Mouse (Mus musculus) kidney, embryonic 15.5 days (tissue): ENCODE measurements at regions not wholly inside any gene's neighbourhood (a gene's known extent, or its start where the extent isn't known, plus 50 kb on each side); places are given as distances from the start of the nearest gene placed in this dataset.

Experiments used
- ATAC-seq: fragments of 200-750 bp; cut with Nextera tagmentation; replicated peaks from 2 replicates; pipeline ENCODE4 v1.8.0; 2017; ENCODE audit warnings: moderate TSS enrichment; ENCODE audit not compliant: low FRiP score
- H3K27ac ChIP-seq: fragments of 300-500 bp; sonication (generic); 2 replicates; pipeline ENCODE4 v1.5.1; 2015; ENCODE audit warnings: mild to moderate bottlenecking, inconsistent platforms
- H3K27me3 ChIP-seq: fragments of 300-500 bp; sonication (generic); 2 replicates; pipeline ENCODE4 v1.6.1; 2015; ENCODE audit warnings: inconsistent platforms
- H3K36me3 ChIP-seq: fragments of 300-500 bp; sonication (generic); 2 replicates; pipeline ENCODE4 v1.6.1; 2015; ENCODE audit warnings: inconsistent platforms
- H3K4me1 ChIP-seq: fragments of 300-500 bp; sonication (generic); 2 replicates; pipeline ENCODE4 v1.6.1; 2015; ENCODE audit warnings: inconsistent platforms
- H3K4me2 ChIP-seq: fragments of 300-500 bp; sonication (generic); 2 replicates; pipeline ENCODE4 v1.6.1; 2015; ENCODE audit warnings: moderate library complexity, mild to moderate bottlenecking, inconsistent platforms
- H3K4me3 ChIP-seq: fragments of 300-500 bp; sonication (generic); replicated peaks from 2 replicates; pipeline ENCODE4 v1.5.1; 2015; ENCODE audit warnings: mild to moderate bottlenecking, inconsistent platforms
- H3K9ac ChIP-seq: fragments of 300-500 bp; sonication (generic); 2 replicates; pipeline ENCODE4 v1.6.1; 2015; ENCODE audit warnings: mild to moderate bottlenecking, inconsistent platforms
- H3K9me3 ChIP-seq: fragments of 300-500 bp; sonication (generic); replicated peaks from 2 replicates; pipeline ENCODE4 v1.6.1; 2016; ENCODE audit warnings: inconsistent platforms
- WGBS: fragments of 180-500 bp; shearing (Covaris S2); methylation state at CpG from one replicate; pipeline ENCODE4 v1.1.7; 2015; ENCODE audit warnings: mixed read lengths; 5-methylcytosine and 5-hydroxymethylcytosine counted together

DNA sequence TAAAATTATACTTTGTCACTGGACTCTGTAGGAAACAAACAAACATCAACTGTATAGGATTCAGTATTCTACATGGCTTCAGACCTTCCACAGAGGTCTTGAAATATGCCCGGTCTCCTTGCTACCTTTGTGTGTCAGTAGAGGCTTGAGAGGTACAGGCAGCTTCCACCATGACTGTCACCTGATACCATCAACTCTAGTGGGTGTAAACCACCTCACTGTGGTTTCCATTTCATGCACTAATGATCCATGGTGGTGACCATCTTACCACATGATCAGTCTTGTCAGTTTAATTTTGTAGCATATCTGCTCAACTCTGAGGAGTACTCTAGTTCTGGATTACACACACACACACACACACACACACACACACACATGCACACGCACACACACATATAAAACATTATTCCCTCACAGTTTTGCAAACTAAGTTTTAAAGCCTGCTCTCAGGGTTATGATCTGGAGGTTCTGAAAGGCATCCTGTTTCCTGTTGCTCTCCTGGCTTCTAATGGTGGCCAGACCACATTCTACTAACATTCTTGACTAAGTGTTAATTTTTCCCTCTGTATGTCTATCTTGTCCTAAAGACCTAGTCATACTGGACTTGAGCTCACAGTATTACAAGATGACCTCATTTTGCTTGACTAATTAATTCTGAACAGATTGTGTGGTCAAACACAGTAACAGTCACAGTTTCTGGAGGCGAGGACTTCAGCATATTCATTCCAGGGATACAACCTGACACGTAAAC, 106.7 kb upstream of the Rgs1 start:
- WGBS = 82% methylated on average over 4 of the region's 4 CpGs
- Histone ChIP-seq H3K9ac (no peak overlapping the region), H3K4me3 (no peak overlapping the region), H3K9me3 (no peaks in the 10 kb centered on the region), H3K36me3 (no peaks in the 10 kb centered on the region), H3K4me1 (no peaks in the 10 kb centered on the region), H3K27me3 (no peaks in the 10 kb centered on the region), H3K4me2 (no peak overlapping the region), H3K27ac (no peak overlapping the region)
- no peak for ATAC-seq

- ATAC-seq = no peak
- WGBS = 81% methylated on average over 3 of the region's 3 CpGs
- no peak overlapping the region for H3K9ac ChIP-seq
Observed at GRCm38 (mm10) chr1:144355041-144355440, 106.0 kb upstream of the Rgs1 start.

GRCm38 (mm10) chr1:144353320-144353719, 104.3 kb upstream of the Rgs1 start:
- no peak for ATAC-seq
- Histone ChIP-seq H3K9ac (no peak overlapping the region), H3K4me2 (no peak overlapping the region), H3K36me3 (no peaks in the 10 kb centered on the region), H3K27me3 (no peaks in the 10 kb centered on the region), H3K4me1 (no peaks in the 10 kb centered on the region), H3K4me3 (no peak overlapping the region), H3K9me3 (no peaks in the 10 kb centered on the region), H3K27ac (no peak overlapping the region)

More at GRCm38 (mm10) chr1:144355041-144355440, 106.0 kb upstream of the Rgs1 start:
- H3K4me3 ChIP-seq = no peak overlapping the region
- H3K36me3 ChIP-seq = no peaks in the 10 kb centered on the region
- no peaks in the 10 kb centered on the region for H3K9me3 ChIP-seq
- no peak overlapping the region for H3K4me2 ChIP-seq
- H3K27ac ChIP-seq = no peak overlapping the region
- no peaks in the 10 kb centered on the region for H3K4me1 ChIP-seq
- no peaks in the 10 kb centered on the region for H3K27me3 ChIP-seq

GRCm38 (mm10) chr1:144343820-144344219, 94.8 kb upstream of the Rgs1 start:
- ATAC-seq = no peak
- Histone ChIP-seq H3K4me2 (no peak overlapping the region), H3K4me3 (no peak overlapping the region), H3K36me3 (no peaks in the 10 kb centered on the region), H3K27ac (no peak overlapping the region), H3K9ac (no peak overlapping the region), H3K9me3 (no peaks in the 10 kb centered on the region), H3K27me3 (no peaks in the 10 kb centered on the region), H3K4me1 (no peaks in the 10 kb centered on the region)
- 88% methylated on average over 1 of the region's 1 CpGs for WGBS

DNA sequence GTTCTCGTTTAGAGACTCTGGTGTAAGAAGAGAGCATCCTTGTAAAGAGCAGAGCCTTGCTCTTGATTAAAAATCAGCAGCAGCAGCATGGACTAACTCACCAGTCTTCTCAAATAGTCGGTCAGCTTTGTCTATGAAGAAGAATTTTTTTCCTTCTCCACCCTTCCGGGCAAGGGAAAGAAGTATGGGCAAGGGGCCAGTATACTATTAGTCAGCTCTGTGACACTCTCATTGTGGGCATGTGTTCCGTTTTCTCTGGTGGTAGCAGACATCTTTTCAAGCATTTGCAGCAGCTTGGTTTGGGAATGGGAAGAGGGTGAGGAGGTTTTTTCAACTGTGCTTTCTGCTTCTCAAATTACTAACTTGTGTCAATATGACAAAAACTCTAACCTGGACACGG, 94.3 kb upstream of the Rgs1 start:
- Histone ChIP-seq H3K4me3 (no peak overlapping the region), H3K36me3 (no peaks in the 10 kb centered on the region), H3K9me3 (no peaks in the 10 kb centered on the region), H3K4me1 (no peaks in the 10 kb centered on the region), H3K27ac (no peak overlapping the region), H3K4me2 (no peak overlapping the region), H3K9ac (no peak overlapping the region), H3K27me3 (no peaks in the 10 kb centered on the region)
- WGBS = 72% methylated on average over 5 of the region's 5 CpGs
- ATAC-seq = no peak

DNA sequence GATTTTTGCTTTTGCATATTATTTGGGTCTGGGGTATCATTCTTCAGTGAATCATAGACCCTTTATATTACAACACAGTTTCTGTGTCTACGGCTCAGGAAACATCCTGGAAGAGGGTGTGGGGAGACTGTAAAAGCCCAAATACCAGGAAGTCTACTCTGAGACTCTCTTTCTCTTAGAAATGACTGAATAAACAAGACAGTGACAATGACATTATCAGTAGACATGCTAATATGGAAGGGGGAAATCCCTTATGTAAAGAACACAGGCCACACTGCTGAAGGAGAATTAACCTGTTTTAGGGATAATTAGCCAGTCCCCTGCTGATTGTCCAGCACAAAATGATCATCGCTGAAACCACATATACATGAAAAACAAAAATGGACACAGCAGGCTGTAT, 88.5 kb upstream of the Rgs1 start:
- no peak overlapping the region for H3K9ac ChIP-seq
- no peaks in the 10 kb centered on the region for H3K27me3 ChIP-seq
- H3K9me3 ChIP-seq = no peaks in the 10 kb centered on the region
- no peaks in the 10 kb centered on the region for H3K36me3 ChIP-seq
- no peak overlapping the region for H3K27ac ChIP-seq
- H3K4me1 ChIP-seq = no peaks in the 10 kb centered on the region
- 88% methylated on average over 2 of the region's 2 CpGs for WGBS
- H3K4me3 ChIP-seq = no peak overlapping the region
- no peak for ATAC-seq
- no peak overlapping the region for H3K4me2 ChIP-seq

- ATAC-seq = no peak
- no peaks in the 10 kb centered on the region for H3K27me3 ChIP-seq
- H3K9me3 ChIP-seq = no peaks in the 10 kb centered on the region
- WGBS = 80% methylated on average over 8 of the region's 8 CpGs
- no peak overlapping the region for H3K4me3 ChIP-seq
- no peak overlapping the region for H3K9ac ChIP-seq
- H3K36me3 ChIP-seq = no peaks in the 10 kb centered on the region
- no peak overlapping the region for H3K4me2 ChIP-seq
- H3K4me1 ChIP-seq = no peaks in the 10 kb centered on the region
- H3K27ac ChIP-seq = no peak overlapping the region
Observed at GRCm38 (mm10) chr1:144330365-144331050, 81.5 kb upstream of the Rgs1 start.

DNA sequence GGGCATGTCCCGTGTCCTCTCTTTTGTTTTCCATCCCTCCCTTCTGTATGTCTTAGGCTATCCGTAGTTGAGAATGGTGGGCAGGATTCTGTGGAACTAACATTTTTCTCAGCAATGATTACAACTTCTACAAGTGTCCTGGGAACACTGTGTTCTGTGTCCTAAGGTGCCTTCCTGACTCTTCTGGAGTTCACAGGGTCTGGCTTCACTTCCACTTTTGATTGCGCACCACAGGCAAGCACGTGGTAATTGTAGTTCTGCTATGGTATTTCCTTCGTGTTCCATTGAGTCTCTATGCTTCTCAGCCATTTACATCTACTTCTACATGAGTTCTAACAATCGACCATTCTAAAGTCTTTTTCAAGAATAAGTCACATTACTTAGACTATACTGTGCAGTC, 70.4 kb upstream of the Rgs1 start:
- Histone ChIP-seq H3K9me3 (no peaks in the 10 kb centered on the region), H3K27me3 (no peaks in the 10 kb centered on the region), H3K4me1 (no peaks in the 10 kb centered on the region), H3K4me2 (no peak overlapping the region), H3K36me3 (no peaks in the 10 kb centered on the region), H3K4me3 (no peak overlapping the region), H3K27ac (no peak overlapping the region), H3K9ac (no peak overlapping the region)
- no peak for ATAC-seq
- 88% methylated on average over 6 of the region's 6 CpGs for WGBS

GRCm38 (mm10) chr1:144318289-144318688, 69.2 kb upstream of the Rgs1 start:
- Histone ChIP-seq H3K4me2 (no peak overlapping the region), H3K4me3 (no peak overlapping the region), H3K27ac (no peak overlapping the region), H3K36me3 (no peaks in the 10 kb centered on the region), H3K9me3 (no peaks in the 10 kb centered on the region), H3K4me1 (no peaks in the 10 kb centered on the region), H3K27me3 (no peaks in the 10 kb centered on the region), H3K9ac (no peak overlapping the region)
- ATAC-seq = no peak
- 66% methylated on average over 1 of the region's 1 CpGs for WGBS

DNA sequence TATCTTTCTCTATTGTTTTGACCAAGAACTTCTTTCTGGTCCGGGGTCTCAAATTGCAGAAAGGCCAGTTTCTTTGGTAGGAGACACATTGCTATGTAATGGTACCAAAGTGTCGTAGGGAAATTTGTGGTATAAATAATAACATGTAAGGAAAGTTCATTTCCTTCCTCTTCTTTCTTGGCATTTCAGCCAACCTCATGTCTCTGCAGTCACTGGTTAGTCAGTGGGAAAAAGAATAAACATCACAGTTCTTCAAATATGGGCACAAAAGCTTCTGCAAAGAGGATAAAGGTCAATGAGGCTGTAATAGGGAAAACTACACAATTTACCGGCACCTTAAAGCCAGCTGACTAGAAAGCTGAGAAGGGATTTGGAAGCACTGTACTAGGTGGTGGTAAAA, 68.5 kb upstream of the Rgs1 start:
- 84% methylated on average over 3 of the region's 3 CpGs for WGBS
- Histone ChIP-seq H3K4me3 (no peak overlapping the region), H3K4me2 (no peak overlapping the region), H3K27ac (no peak overlapping the region), H3K27me3 (no peaks in the 10 kb centered on the region), H3K4me1 (no peaks in the 10 kb centered on the region), H3K9ac (no peak overlapping the region), H3K9me3 (no peaks in the 10 kb centered on the region), H3K36me3 (no peaks in the 10 kb centered on the region)
- ATAC-seq = no peak

GRCm38 (mm10) chr1:144316251-144316650, 67.2 kb upstream of the Rgs1 start:
- Histone ChIP-seq H3K4me3 (no peak overlapping the region), H3K9ac (no peak overlapping the region), H3K4me1 (no peaks in the 10 kb centered on the region), H3K27me3 (no peaks in the 10 kb centered on the region), H3K4me2 (no peak overlapping the region), H3K36me3 (no peaks in the 10 kb centered on the region), H3K9me3 (no peaks in the 10 kb centered on the region), H3K27ac (no peak overlapping the region)
- 94% methylated on average over 2 of the region's 2 CpGs for WGBS
- no peak for ATAC-seq

DNA sequence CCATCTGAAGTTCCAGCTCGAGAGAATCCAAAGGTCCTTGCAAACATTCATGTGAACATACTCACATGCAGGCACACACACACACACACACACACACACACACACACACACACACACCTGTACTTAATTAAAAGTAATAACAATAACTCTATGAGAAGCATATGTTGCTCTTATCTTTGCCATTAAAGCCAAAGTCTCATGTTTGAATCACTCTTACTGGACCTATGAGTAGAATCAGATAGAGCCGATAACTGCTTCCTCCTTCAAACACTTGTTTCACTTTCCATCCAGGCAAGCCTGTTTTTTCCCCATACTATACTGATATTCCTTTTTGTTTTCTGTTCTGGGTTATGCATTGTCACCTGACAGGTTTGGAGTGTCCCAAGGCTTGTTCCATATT, 65.3 kb upstream of the Rgs1 start:
- no peak overlapping the region for H3K27ac ChIP-seq
- no peaks in the 10 kb centered on the region for H3K36me3 ChIP-seq
- no peaks in the 10 kb centered on the region for H3K4me1 ChIP-seq
- no peaks in the 10 kb centered on the region for H3K27me3 ChIP-seq
- no peak overlapping the region for H3K4me3 ChIP-seq
- ATAC-seq = no peak
- H3K9ac ChIP-seq = no peak overlapping the region
- no peaks in the 10 kb centered on the region for H3K9me3 ChIP-seq
- 76% methylated on average over 2 of the region's 2 CpGs for WGBS
- no peak overlapping the region for H3K4me2 ChIP-seq

DNA sequence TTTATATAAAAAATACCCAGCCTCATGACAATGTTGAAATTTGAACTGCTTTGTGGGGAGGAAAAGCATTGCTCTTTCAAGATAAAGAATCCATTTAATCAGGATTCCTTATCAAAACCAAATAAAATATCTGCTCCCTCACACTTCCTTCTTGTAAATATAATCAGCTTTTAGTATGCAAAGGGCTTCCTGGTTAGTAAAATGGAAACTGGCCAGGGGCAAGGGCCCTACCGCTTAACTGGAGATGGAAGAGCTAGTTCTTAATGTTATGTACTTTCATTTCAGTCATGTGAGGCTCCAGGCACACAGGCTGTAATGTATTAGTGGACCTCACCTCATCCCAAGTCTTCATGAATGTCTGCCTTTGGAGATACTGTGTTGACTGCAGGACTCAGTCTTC, 64.3 kb upstream of the Rgs1 start:
- Histone ChIP-seq H3K4me1 (no peaks in the 10 kb centered on the region), H3K4me3 (no peak overlapping the region), H3K27me3 (no peaks in the 10 kb centered on the region), H3K9me3 (no peaks in the 10 kb centered on the region), H3K4me2 (no peak overlapping the region), H3K36me3 (no peaks in the 10 kb centered on the region), H3K27ac (no peak overlapping the region), H3K9ac (no peak overlapping the region)
- no peak for ATAC-seq
- 88% methylated on average over 1 of the region's 1 CpGs for WGBS
